In the genomic region with DNA sequence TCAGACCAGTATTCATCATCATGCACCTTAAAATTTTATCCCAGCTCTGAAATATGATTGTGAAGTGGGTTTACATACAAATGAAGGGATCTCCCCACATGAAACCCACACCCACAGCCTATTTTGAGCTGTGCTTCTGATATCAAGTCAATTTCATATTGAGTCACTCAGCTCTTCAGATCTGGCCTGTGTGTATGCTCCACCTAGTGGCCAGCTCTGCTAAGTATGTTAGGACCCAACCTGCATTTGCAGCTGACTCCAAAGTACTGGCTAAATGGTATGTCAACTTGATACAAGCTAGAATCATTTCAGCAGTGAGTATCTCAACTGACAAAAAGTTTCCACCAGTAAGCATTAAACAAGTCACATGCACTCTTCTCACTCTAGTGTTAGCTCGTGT, we compare ENCODE assay signal across 8 mouse cellular contexts.
DNase-seq lines count a peak whose midpoint lies in the region.

No protein-coding gene starts in this region.

- peak; percentile 34 to 76 for DNase-seq in layer of hippocampus, adult 18-20 months (ENCODE audit: low spot score in 2 of 2)
- no peak for DNase-seq in layer of hippocampus, adult 9-10 months (ENCODE audit: low spot score)
- DNase-seq in ZHBTc4 (ENCODE audit: low read depth, low spot score) = peak; percentile 41
- DNase-seq in embryo, embryonic 9.5 days (ENCODE audit: extremely low spot score) = peak; percentile 24
- DNase-seq in kidney, postnatal 4 days = peak; percentile 35 to 43
- DNase-seq in retina, postnatal 1 day = peak; percentile 57
- DNase-seq in thymus, postnatal 10 days (ENCODE audit: low spot score in 2 of 2) = no peak
- DNase-seq in natural killer cell, adult 2 months (ENCODE audit: low spot score in 2 of 2) = no peak

Comparison
In these comparisons a context has a peak if more than half of its experiments do, and no peak if none do; other contexts are left out.
1. DNase-seq: peak in layer of hippocampus, adult 18-20 months (2 of 2), ZHBTc4 (single experiment), embryo, embryonic 9.5 days (single experiment), kidney, postnatal 4 days (2 of 2) and retina, postnatal 1 day (single experiment); none in layer of hippocampus, adult 9-10 months (single experiment), thymus, postnatal 10 days (0 of 2) and natural killer cell, adult 2 months (0 of 2).